Mouse (Mus musculus): ENCODE results near the gene Tmem254a. TPM values are rescaled to one million over a fixed set of nuclear protein-coding genes. Genes with fewer than 3 reads are reported as not detected.
"Not testable (repeated sequence)": the region's sequence is repeated elsewhere in the genome, so short reads cannot be mapped to it uniquely, and the experiment has no call there.

Gene Tmem254a
- under 1 TPM in 3 of 4 experiments, not detected in 1; 0.35 to 0.75 (median 0.50) TPM for total RNA-seq (2022)

DNA sequence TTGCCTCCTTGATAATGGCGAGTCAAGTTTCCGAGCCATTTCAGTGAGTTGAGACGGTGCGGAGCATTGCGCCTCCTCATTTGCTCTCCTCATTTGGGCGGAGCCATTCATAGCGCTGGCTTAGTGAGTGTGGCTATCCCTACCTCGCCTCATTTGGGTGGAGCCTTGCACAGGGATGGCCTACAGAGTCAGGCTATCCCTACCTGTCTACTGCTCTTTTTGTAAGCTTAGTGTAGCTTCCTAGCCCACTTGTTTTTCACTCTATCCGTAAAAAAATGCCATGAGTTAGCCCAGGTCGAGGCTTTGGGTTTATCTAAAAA is at the start of gene Tmem254a:
TSS of gene Tmem254a (minus strand) at position 111 of the 320 bp plus-strand sequence.
- DNase-seq (ENCODE audit: low spot score) = not testable (repeated sequence)

DNA sequence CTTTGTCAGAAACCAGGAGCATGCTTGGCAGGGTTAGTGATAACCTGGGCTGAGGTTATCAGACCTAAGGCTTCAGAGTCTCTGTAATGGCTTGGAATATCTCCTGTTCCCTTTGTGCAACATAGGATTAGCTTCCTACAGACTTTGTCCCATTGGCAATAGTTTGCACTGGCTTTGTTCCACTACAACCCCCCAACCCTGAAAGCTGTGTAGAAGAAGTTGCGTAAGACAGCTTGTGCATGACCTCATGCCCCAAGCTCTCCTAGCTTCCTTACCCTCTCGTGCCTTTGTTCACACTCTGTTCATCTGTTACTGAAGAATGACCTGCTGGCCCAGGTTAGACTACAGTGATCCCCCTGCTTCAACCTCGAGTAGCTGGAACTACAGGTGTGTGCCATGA is 30.4 kb upstream of the Tmem254a start:
- not testable (repeated sequence) for DNase-seq (ENCODE audit: low spot score)

DNA sequence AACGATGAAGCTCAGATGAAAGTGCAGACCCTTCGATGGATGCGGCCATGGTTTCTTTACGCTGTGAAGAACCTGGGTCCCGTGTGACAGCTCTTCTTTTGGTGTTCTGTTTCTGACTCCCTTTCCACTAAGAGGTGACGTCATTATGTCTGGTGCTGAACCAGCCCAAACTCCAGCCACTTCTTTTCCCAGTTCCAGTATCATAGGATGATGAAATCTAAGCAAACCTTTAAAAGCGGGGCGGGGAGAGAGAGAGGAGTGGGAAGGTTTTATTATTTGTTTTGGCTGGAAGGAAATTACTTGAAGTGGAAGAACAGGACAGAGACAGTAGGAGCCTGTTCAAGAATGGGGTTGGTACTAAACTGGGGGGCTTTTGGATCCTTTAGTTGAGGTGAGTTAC is 10.5 kb upstream of the Tmem254a start, which contains the start of gene Cphx1:
TSS of gene Cphx1 (plus strand) at position 301 of the 400 bp plus-strand sequence.
- DNase-seq (ENCODE audit: low spot score) = not testable (repeated sequence)

DNA sequence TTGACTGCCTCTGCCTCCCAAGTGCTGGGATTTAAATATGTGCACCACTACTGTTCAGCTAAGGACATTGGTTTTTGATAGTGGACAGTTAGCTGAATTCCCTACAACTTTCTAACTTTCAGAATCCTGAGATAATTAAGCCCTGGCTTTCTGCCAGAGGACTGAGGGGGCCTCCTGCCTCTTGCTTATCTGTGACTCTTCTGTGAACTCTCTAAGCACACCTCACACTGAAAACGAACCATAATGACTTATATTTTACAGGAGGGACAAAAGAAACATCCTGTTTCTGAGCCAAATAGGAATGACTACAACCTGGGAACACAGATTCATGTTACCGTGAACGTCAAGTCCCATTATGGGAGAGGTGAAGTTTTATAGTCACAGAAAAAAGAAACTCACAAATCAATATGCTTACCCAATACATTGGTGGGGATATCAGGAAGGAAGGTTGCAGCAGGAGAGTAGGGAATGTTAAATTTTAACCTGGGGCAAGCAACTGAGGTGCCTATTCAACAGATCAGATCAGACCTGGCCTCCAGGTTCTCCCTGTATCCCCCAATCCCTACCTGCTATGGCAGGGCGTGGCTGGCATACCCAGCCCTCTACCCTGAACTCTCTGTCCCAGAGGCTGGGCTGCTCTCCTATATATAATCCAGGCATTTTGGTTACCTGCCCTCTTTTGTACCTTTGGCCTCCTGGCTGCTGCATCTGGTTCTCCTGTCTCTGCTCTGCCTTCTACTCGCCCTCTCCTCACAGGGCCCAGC is 9.6 kb upstream of the Tmem254a start:
- DNase-seq (ENCODE audit: low spot score) = not testable (repeated sequence)

DNA sequence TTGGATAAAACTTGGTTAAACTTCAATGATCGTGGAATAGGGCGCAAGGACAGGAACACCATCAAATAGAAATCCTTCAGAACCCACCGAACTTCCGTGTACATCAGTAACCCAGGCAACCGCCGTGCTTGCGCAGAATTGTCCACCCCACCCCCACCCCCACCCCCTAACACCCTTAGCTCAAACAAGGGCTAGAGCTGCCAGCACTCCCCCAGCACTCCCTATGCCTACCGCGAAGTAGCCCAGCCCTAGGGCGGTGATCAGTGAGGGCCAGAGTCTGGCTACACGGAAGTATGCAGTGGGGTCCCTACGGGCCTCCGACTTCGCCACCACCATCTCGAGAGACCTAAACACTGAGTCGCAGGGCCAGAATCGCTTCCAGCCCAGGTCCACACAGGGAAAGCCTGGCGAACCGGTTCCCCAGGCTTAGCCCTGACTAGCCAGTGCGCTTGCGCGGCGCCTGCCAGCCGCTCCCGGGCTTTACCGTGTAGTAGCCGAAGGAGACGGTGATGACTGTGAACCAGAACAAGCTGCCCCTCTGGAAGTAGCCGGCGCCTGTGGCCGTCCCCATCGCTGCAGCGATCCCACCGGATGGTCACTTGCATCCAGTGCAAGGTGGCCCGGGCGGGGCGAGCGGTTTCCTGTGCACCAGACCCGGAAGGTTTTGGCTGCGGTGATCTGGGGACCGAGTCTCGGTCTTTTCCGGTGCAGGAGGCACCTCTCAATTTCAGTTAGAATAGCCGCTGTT is 484 bp downstream of the Tmem254a start:
- not testable (repeated sequence) for DNase-seq (ENCODE audit: low spot score)

DNA sequence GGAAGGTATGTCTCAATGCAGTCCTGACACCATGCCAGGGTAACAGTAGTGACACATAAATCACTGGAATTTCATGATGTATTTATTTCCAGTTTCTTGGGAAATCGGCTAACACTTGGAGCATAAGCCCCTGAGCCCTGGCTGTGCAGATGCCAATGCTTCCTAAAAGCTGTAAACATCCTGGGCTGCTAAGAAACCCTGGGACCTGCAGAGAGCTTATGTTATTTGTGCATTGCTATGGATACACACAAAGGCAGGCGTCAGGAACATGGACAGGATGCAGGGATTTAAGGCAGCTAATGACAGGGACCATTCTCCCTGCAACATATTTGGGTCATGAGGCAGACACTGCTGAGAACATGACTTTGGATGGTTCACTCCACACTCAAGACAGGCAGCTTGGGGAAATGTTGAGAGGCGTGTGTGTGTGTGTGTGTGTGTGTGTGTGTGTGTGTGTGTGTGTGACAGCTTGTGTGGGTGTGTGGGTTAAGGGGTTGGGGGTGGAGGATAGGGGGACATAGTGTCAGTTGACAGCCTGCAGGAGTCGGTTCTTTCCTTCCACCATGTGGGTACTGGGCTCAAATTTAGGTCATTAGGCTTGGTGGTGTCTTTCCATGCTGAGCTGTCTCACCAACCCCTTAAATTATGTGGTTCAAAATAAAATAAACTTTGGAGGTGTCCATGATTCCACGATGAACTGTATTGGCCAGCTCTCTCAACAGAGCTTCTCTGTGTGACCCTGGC is 8.9 kb downstream of the Tmem254a start:
- not testable (repeated sequence) for DNase-seq (ENCODE audit: low spot score)

DNA sequence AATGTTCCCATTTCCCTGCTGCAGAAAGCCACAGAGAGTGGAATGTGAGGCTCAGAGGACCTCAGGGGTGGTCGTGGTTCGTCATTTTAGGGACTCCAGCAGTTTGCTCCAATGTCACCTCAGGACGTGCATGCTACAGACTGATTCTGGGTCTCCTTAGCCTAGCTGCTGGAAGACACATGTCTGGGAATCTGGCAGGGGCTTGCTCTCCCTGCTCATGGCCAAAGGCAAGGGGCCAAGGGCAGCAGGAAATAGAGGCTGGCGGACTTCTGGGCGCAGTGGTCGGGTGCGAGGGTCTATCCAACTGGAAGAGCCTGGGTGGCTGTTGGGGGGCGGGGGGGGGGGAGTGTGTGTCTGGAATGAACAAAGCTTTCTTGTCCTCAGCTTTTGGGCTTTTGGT is 18.5 kb downstream of the Tmem254a start:
- DNase-seq (ENCODE audit: low spot score) = not testable (repeated sequence)

DNA sequence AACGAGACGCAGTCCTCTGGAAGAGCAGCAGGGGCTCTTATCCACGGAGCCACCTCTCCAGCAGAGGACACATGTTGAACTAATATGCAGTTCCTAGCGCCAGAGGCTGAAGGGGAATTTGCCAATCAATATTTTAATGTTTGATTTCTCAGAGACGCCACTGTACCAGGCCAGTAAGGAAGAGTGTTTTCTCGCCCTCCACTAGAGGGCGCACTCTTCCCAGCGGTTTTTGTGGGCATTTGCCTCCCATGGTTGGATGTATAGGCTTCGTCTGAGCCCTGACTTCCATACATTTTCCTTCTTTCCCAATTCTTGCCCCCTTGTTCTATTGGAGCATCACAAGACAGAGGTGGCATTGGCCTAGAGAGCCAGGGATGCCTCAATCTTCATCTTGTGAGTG is 20.2 kb downstream of the Tmem254a start:
- DNase-seq (ENCODE audit: low spot score) = not testable (repeated sequence)

DNA sequence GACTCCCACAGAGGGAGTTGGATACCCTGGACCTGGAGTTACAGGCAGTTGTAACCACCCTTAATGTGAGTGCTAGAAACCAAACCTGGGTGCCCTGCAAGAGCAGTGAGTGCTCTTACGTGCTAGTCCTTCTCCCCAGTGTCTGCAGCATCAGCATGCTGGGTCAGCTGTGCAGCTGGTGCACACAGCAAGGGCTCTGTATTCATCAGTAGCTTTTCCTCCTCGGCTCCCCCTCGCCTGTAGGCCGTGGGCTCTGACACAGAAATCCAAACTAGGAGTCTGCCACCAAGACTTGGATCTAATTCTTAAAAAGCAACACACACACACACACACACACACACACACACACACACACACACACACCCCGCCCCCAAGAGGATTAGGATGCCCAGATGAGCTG is 22.2 kb downstream of the Tmem254a start:
- not testable (repeated sequence) for DNase-seq (ENCODE audit: low spot score)

DNA sequence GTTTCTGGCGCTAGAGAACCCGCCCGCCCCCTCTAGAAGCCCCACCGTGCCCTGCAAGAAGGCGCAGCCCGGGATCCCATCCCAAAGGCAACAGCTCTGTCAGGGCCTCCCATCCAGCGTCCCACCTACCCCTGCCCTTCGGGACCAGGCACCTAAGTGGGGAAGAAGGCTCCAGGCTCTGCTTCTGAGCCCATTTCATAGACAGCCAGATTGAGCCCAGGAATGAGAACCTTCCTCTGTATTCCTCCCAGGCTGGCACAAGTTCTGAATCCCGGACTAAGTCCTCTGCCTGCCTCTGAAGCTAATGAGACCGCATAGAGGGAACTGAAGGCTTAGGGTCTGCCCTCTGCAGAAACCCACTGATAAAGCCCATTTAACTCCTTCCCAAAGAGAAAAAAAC is 24.5 kb downstream of the Tmem254a start, which contains the start of gene Plac9a:
TSS of gene Plac9a (minus strand) at position 101 of the 400 bp plus-strand sequence.
- DNase-seq (ENCODE audit: low spot score) = not testable (repeated sequence)

DNA sequence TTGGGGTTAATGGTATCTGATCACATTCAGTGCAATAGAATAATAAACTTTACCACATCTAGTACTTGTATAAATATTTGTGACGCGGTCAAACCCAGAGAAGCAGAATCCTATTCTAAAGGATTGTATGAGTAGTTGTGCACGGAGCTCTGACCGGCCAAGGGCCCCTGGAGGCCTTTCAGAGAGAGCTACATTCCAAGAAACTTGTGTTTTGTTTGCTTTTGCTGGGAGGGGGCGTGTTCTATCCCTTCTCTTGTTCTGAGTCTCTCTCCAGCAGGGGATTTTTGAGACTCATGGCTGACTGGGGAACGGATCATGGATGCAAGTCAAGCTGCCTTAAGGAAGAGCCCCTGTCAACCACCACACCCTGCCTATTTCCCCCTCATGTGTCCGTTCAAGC is 31.8 kb downstream of the Tmem254a start:
- not testable (repeated sequence) for DNase-seq (ENCODE audit: low spot score)

DNA sequence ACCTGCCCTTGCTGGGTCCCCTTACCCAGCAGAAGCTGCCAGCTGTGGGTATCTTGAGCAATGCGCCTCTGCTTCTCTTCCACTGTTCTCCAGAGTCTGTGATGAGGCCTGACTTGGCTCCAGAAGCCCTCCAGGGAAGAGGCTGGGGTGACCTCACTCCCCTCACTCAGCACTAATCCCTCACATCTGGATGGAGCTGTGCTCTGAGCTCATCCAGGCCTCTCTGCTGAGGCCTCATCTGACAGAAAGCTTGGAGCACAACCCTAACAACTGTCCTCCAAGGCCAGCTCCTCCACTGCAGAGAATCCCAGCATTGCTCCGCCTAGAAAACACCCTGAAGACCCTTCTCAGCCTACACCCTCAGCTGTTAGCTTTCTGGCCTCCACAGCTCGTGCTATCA is 32.9 kb downstream of the Tmem254a start:
- DNase-seq (ENCODE audit: low spot score) = not testable (repeated sequence)

DNA sequence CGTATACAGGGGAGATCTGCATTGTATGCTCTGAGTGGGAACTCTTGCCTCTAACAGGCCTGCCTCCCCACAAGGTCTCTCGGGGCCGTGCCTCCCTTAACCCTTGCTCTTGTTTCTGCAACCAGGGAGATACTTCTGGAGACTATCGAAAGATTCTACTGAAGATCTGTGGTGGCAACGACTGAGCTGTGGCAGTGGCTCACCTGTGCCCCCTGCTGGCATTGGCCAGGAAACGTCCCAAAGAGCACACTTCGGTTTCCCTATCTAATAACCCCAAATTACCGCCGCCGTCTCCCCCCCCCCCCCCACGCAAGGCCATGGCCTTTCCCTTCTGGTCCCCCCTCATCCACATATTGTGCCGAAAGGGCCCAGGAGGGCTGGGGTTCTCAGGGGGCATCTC is 41.6 kb downstream of the Tmem254a start:
- DNase-seq (ENCODE audit: low spot score) = not testable (repeated sequence)

DNA sequence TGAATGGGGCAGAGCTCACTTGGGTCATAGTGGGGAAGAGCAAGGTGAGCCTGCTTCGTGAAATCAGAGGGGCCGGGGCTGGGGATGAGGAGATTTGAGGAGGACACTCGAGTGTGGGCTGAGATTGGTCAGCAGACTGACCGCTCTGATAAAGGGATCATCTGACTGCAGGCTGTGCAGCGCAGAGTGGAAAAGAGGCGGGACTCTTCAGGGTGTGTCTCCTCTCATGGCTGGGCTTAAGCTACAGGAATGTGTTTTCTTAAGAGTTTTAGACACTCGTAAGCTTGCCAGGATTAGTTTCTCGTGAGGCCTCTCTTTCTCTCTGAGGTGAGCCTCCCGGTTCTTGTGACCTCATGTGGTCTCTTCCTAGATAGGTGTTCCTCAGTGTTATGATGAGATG is 45.7 kb downstream of the Tmem254a start:
- DNase-seq (ENCODE audit: low spot score) = not testable (repeated sequence)

DNA sequence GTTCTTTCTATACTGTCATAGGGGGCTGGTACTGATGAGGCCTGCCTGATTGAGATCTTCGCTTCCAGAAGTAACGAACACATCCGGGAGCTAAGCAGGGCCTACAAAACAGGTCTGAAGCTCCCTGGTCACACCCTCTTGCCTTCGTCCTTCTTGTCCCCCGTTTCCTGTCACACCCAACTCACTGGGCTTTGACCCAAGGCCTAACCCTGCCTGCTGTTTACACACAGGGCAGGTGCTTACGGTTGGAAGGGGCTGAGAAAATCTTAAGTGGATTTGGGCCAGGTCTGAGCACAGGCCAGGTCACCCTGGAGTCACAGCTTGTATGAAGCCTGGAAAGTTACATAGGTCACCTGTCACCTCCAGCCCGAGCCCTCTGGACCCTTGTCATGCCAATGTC is 50.8 kb downstream of the Tmem254a start:
- DNase-seq (ENCODE audit: low spot score) = not testable (repeated sequence)

Other genes with a start within 250 kb of the Tmem254a start
- gene Ppif, start 233.5 kb downstream of the Tmem254a start, total RNA-seq (2022) = 100 to 1,000 TPM; 300 to 329 (median 307) TPM
- 10 to 100 TPM; 28.3 to 37.1 (median 32.0) TPM for gene Zcchc24, start 158.6 kb downstream of the Tmem254a start, total RNA-seq (2022)
- 10 to 100 TPM; 79.8 to 88.1 (median 84.4) TPM for gene Anxa11, start 85.5 kb downstream of the Tmem254a start, total RNA-seq (2022)
- gene Plac9a, start 24.6 kb downstream of the Tmem254a start, total RNA-seq (2022) = 1 to 10 TPM in 3 of 4 experiments, under 1 TPM in 1; 0.88 to 5.5 (median 3.0) TPM
- gene Cphx1, start 10.6 kb upstream of the Tmem254a start, total RNA-seq (2022) = not detected
- under 1 TPM in 1 of 4 experiments, not detected in 3; 0.13 TPM for gene Duxbl1, start 50.9 kb upstream of the Tmem254a start, total RNA-seq (2022)
- gene Gm9780, start 115.0 kb upstream of the Tmem254a start, total RNA-seq (2022) = 10 to 100 TPM; 14.5 to 21.1 (median 17.6) TPM
- 1 to 10 TPM; 1.6 to 7.9 (median 4.6) TPM for gene Tmem254c, start 139.7 kb upstream of the Tmem254a start, total RNA-seq (2022)
- gene Cphx2, start 153.8 kb upstream of the Tmem254a start, total RNA-seq (2022) = not detected
- not detected for gene Cphx3, start 154.6 kb upstream of the Tmem254a start, total RNA-seq (2022)
- not detected for gene Duxbl2, start 190.7 kb upstream of the Tmem254a start, total RNA-seq (2022)

Data from heart, adult 8-10 months (tissue).